Mouse (Mus musculus) bone marrow macrophage, adult 2 months (primary cell): Measurements from ENCODE around the gene Gsg1.

Source experiments
- CTCF ChIP-seq: IDR thresholded peaks from 2 replicates; pipeline ENCODE4 v1.5.1; 2012; ENCODE audit warnings: low read depth, mild to moderate bottlenecking, low read length, moderate library complexity
- POLR2A ChIP-seq: IDR thresholded peaks from 2 replicates; pipeline ENCODE4 v1.6.1; 2012; ENCODE audit warnings: mild to moderate bottlenecking, low read depth, low read length, borderline replicate concordance

DNA sequence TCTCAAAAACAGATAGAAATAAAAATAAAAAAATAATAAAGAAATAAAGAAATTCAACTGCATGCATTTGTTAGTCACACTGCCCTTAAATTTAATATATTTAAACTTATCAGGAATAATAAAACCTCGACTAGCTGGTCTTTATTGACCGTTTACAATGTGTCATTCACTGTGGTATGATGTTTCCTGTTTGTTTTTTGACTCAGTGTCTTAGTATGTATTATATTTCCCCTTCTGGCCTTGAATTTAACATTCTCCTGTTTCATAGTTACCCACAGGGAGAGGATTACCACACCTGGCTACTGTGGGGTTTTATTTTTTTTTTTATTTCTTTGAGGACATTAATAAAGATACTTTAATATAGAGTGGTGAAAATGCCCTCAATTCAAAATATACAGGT, 8.4 kb upstream of the Gsg1 start:
- no peak for TF ChIP-seq CTCF
- no peak for TF ChIP-seq POLR2A
